Mouse (Mus musculus) ZHBTc4 (cell line): ENCODE measurements at regions not wholly inside any gene's neighbourhood (a gene's known extent, or its start where the extent isn't known, plus 50 kb on each side); places are given as distances from the start of the nearest gene placed in this dataset.

Source experiments
- DNase-seq: peaks from one replicate; pipeline ENCODE4 v3.0.0-alpha.2; 2011; ENCODE audit warnings: low read depth, low spot score

GRCm38 (mm10) chr13:81852309-81852978 is 69.6 kb downstream of the Cetn3 start:
- DNase-seq = peak; percentile 35

- no peak for DNase-seq
Measured at GRCm38 (mm10) chr13:81856072-81856471, 73.2 kb downstream of the Cetn3 start.

- DNase-seq = no peak
Measured at GRCm38 (mm10) chr13:81860683-81861082, 77.8 kb downstream of the Cetn3 start.

GRCm38 (mm10) chr13:81861886-81862600 is 79.2 kb downstream of the Cetn3 start:
- DNase-seq = no peak

- DNase-seq = no peak
Measured at GRCm38 (mm10) chr13:81871226-81871625, 88.3 kb downstream of the Cetn3 start.

- no peak for DNase-seq
Measured at GRCm38 (mm10) chr13:81885879-81886278, 103.0 kb downstream of the Cetn3 start.

- no peak for DNase-seq
Measured at GRCm38 (mm10) chr13:81930266-81930665, 147.4 kb downstream of the Cetn3 start.

- no peak for DNase-seq
Measured at GRCm38 (mm10) chr13:81931199-81931598, 148.3 kb downstream of the Cetn3 start.

GRCm38 (mm10) chr13:81937061-81937460 is 154.2 kb downstream of the Cetn3 start:
- peak; percentile 5 for DNase-seq

- peak; percentile 80 for DNase-seq
Measured at GRCm38 (mm10) chr13:81944047-81944446, 161.2 kb downstream of the Cetn3 start.

GRCm38 (mm10) chr13:81944469-81944868 is 161.6 kb downstream of the Cetn3 start:
- DNase-seq = no peak

- peak; percentile 6 for DNase-seq
Measured at GRCm38 (mm10) chr13:81945741-81946140, 162.9 kb downstream of the Cetn3 start.

GRCm38 (mm10) chr13:81965431-81965830 is 182.6 kb downstream of the Cetn3 start:
- DNase-seq = no peak

GRCm38 (mm10) chr13:81975878-81976277 is 193.0 kb downstream of the Cetn3 start:
- DNase-seq = no peak

GRCm38 (mm10) chr13:81978003-81978402 is 195.1 kb downstream of the Cetn3 start:
- no peak for DNase-seq

- no peak for DNase-seq
Measured at GRCm38 (mm10) chr13:81979289-81979688, 196.4 kb downstream of the Cetn3 start.

- no peak for DNase-seq
Measured at GRCm38 (mm10) chr13:81980094-81980493, 197.2 kb downstream of the Cetn3 start.

- DNase-seq = peak; percentile 4
Measured at GRCm38 (mm10) chr13:81982491-81982890, 199.6 kb downstream of the Cetn3 start.

- DNase-seq = no peak
Measured at GRCm38 (mm10) chr13:82000681-82001212, 217.9 kb downstream of the Cetn3 start.

- no peak for DNase-seq
Measured at GRCm38 (mm10) chr13:82005929-82006726, 223.3 kb downstream of the Cetn3 start.

GRCm38 (mm10) chr13:82007222-82007621 is 224.3 kb downstream of the Cetn3 start:
- no peak for DNase-seq

GRCm38 (mm10) chr13:82039623-82040022 is 256.7 kb downstream of the Cetn3 start:
- DNase-seq = no peak
